Mouse (Mus musculus): ENCODE data around the gene Nxnl1.

- TF ChIP-seq CHD2 (IDR thresholded peaks at IDR 0.05; ENCODE audit: low read depth, low read length): no peak
- 0 out of 2 replicates have a peak, but pooled peaks have one; percentile 48 for TF ChIP-seq HCFC1 (IDR thresholded peaks at IDR 0.05; ENCODE audit: borderline replicate concordance, insufficient read depth, low read length)
- TF ChIP-seq ZNF384 (IDR thresholded peaks at IDR 0.05; ENCODE audit: low read depth, low read length): no peak
- peak; percentile 61; the same call in 1 of the 2 replicates for TF ChIP-seq ZC3H11A (IDR thresholded peaks at IDR 0.05; ENCODE audit: borderline replicate concordance, low read depth, low read length)
These were observed 44.8 kb downstream of the Nxnl1 start for GRCm38 (mm10) chr8:71521634-71522033.
